Mouse (Mus musculus) spleen, postnatal 4 days (tissue): ENCODE results near the gene Bst2.
"Not testable (repeated sequence)": the region's sequence is repeated elsewhere in the genome, so short reads cannot be mapped to it uniquely, and the experiment has no call there.

Experiments used
- DNase-seq, 2 experiments: peaks; one replicate each; pipeline ENCODE4 v3.0.0; 2022; ENCODE audit warnings: low spot score in 2 of 2

Bst2 gene

GRCm38 (mm10) chr8:71558958-71559690 is 21.9 kb upstream of the Bst2 start:
- DNase-seq: peak; percentile 75 to 82

- no peak for DNase-seq
These were observed 21.1 kb upstream of the Bst2 start, which contains the start of gene Tmem221 for GRCm38 (mm10) chr8:71558071-71558957. TSS of gene Tmem221 (minus strand) at chr8:71558871.

GRCm38 (mm10) chr8:71554644-71555043 is 17.4 kb upstream of the Bst2 start:
- no peak for DNase-seq

GRCm38 (mm10) chr8:71554001-71554400 is 16.7 kb upstream of the Bst2 start:
- no peak for DNase-seq

- no peak for DNase-seq
These were observed 15.5 kb upstream of the Bst2 start for GRCm38 (mm10) chr8:71552770-71553169.

GRCm38 (mm10) chr8:71550754-71551153 is 13.5 kb upstream of the Bst2 start:
- no peak for DNase-seq

GRCm38 (mm10) chr8:71547590-71547989 is 10.3 kb upstream of the Bst2 start:
- no peak for DNase-seq

GRCm38 (mm10) chr8:71545053-71545452 is 7.8 kb upstream of the Bst2 start:
- no peak for DNase-seq

GRCm38 (mm10) chr8:71543755-71544154 is 6.5 kb upstream of the Bst2 start:
- no peak for DNase-seq

GRCm38 (mm10) chr8:71542632-71543343 is 5.5 kb upstream of the Bst2 start, which contains the start of gene Mvb12a:
TSS of gene Mvb12a (plus strand) at chr8:71542922.
- peak; percentile 90 to 94 for DNase-seq

GRCm38 (mm10) chr8:71535663-71536062 is 1.6 kb downstream of the Bst2 start:
- DNase-seq: no peak

GRCm38 (mm10) chr8:71534263-71534810 is 2.9 kb downstream of the Bst2 start:
- DNase-seq: no peak

GRCm38 (mm10) chr8:71530735-71531467 is 6.4 kb downstream of the Bst2 start:
- not testable (repeated sequence) for DNase-seq

- DNase-seq: no peak
These were observed 8.7 kb downstream of the Bst2 start for GRCm38 (mm10) chr8:71528362-71529073.

GRCm38 (mm10) chr8:71527162-71527870 is 9.9 kb downstream of the Bst2 start:
- no peak for DNase-seq

- no peak for DNase-seq
These were observed 11.0 kb downstream of the Bst2 start for GRCm38 (mm10) chr8:71526272-71526671.

- DNase-seq: no peak
These were observed 11.8 kb downstream of the Bst2 start, which contains the start of gene Ccdc194 for GRCm38 (mm10) chr8:71525226-71526050. TSS of gene Ccdc194 (minus strand) at chr8:71525711.

GRCm38 (mm10) chr8:71521634-71522033 is 15.6 kb downstream of the Bst2 start:
- peak; percentile 91 to 97 for DNase-seq
